Mouse (Mus musculus) cerebellum, adult 2 months (tissue): ENCODE measurements at regions not wholly inside any gene's neighbourhood (a gene's known extent, or its start where the extent isn't known, plus 50 kb on each side); places are given as distances from the start of the nearest gene placed in this dataset.

Experiments
- CTCF ChIP-seq: fragments of 200-500 bp; IDR thresholded peaks from 2 replicates; pipeline ENCODE4 v1.5.1; 2011; ENCODE audit warnings: low read depth, mild to moderate bottlenecking, control low read depth, low read length, moderate library complexity, borderline replicate concordance; ENCODE audit not compliant: insufficient read depth
- POLR2A ChIP-seq: fragments of 200-500 bp; IDR thresholded peaks from 2 replicates; pipeline ENCODE4 v1.6.1; 2011; ENCODE audit warnings: low read length, control low read depth, borderline replicate concordance; ENCODE audit not compliant: insufficient read depth

DNA sequence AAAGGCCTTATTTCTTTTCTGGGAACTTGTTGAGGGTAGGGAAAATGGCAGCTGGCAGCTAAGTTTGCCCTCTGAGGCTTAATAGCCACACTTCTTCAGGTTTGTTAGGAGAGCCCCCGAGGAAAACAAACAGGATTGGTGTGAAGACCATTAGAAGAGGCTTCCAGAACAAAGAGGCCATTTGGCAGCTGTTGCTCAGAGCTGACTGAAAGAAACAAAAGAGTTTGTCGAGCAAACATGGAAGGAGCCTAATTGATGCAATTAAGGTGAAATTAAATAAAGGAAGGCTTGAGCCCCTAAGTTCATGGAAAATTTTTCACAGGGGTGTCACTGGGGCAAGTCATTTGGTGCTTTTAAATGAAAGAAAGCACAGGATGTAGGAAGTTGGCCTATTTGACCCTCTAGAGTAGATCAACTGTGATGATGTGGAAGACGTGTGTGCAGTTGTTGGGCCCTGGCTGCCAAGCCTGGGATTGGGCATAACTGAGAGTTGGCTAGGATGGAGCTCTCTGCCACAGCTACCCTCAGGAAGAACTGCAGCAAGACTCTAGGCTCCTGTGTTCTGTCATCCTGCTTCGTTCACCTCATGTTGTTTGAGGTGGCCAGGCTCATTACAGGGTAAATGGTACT is 106.9 kb downstream of the Apip start:
- TF ChIP-seq CTCF (no peak), POLR2A (no peak)
